Mouse (Mus musculus): ENCODE measurements around the gene Rad51d. TPM values are rescaled to one million over a fixed set of nuclear protein-coding genes. Genes with fewer than 3 reads are reported as not detected.

Gene Rad51d
- polyA plus RNA-seq, 1 experiment from 2014 or later: 14.2 TPM

- H3K27ac ChIP-seq (replicated peaks): no peak overlapping the region
- H3K9ac ChIP-seq (replicated peaks): no peak overlapping the region
- no peaks in the 10 kb centered on the region for H3K27me3 ChIP-seq
- no peaks in the 10 kb centered on the region for H3K36me3 ChIP-seq
- WGBS: 91% methylated on average over 11 of the region's 11 CpGs
- H3K9me3 ChIP-seq: no peaks in the 10 kb centered on the region
- no peak for ATAC-seq (replicated peaks)
- no peak overlapping the region for H3K4me2 ChIP-seq (replicated peaks)
- peaks cover 14% of the 10 kb centered on the region for H3K4me1 ChIP-seq
- no peak overlapping the region for H3K4me3 ChIP-seq
Measured at GRCm38 (mm10) chr11:82910679-82911389, 20.4 kb upstream of the Rad51d start.

DNA sequence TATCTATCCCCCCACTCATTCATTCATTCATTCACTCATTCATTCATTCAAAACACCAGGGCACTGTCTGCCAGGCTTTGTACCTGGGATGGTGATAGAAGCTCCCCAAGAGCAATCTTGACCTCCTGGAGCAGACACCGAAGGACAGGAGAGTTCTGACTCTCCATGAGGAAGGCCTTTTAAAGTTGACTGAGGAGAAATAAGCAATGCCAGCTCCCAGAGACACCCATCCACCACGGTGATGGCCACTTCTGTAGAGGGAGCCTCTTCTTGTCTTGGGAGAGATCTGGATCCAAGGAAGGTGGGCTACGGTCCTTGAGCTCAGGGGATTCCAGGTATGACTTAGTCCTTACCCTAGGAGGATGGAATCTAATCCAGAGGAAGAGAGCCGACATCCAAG lies 19.8 kb upstream of the Rad51d start, which contains the start of gene Unc45b:
Unc45b (plus strand) TSS at position 301 of the 400 bp plus-strand sequence.
- no peaks in the 10 kb centered on the region for H3K9me3 ChIP-seq
- WGBS: 89% methylated on average over 4 of the region's 4 CpGs
- no peak within 1 kb of the TSS for H3K27ac ChIP-seq (replicated peaks)
- H3K4me3 ChIP-seq: no peak within 1 kb of the TSS
- no peak within 1 kb of the TSS for H3K9ac ChIP-seq (replicated peaks)
- ATAC-seq (replicated peaks): no peak
- peaks cover 4% of the 10 kb centered on the region; the same call in 1 of the 2 replicates for H3K36me3 ChIP-seq
- no peak within 1 kb of the TSS for H3K4me2 ChIP-seq (replicated peaks)
- H3K27me3 ChIP-seq: no peaks in the 10 kb centered on the region
- H3K4me1 ChIP-seq: peaks cover 14% of the 10 kb centered on the region

- Histone ChIP-seq H3K27me3 (no peaks in the 10 kb centered on the region), H3K36me3 (peaks cover 20% of the 10 kb centered on the region), H3K9me3 (no peaks in the 10 kb centered on the region), H3K27ac (replicated peaks) (no peak overlapping the region), H3K4me2 (replicated peaks) (peak overlapping the region; percentile 61), H3K4me1 (peaks cover 14% of the 10 kb centered on the region), H3K4me3 (peak overlapping the region; percentile 90), H3K9ac (replicated peaks) (peak overlapping the region; percentile 82; the same call in 1 of the 2 replicates)
- peak; percentile 46 for ATAC-seq (replicated peaks)
- 59% methylated on average over 10 of the region's 10 CpGs for WGBS
Measured at GRCm38 (mm10) chr11:82908608-82908989, 18.2 kb upstream of the Rad51d start.

- Histone ChIP-seq H3K4me1 (peaks cover 14% of the 10 kb centered on the region), H3K4me2 (replicated peaks) (peak within 1 kb of the TSS; percentile 61), H3K9ac (replicated peaks) (peak within 1 kb of the TSS; percentile 82), H3K4me3 (peak within 1 kb of the TSS; percentile 90), H3K27ac (replicated peaks) (no peak within 1 kb of the TSS; the same call in 1 of the 2 replicates), H3K36me3 (peaks cover 26% of the 10 kb centered on the region), H3K27me3 (no peaks in the 10 kb centered on the region), H3K9me3 (no peaks in the 10 kb centered on the region)
- ATAC-seq (replicated peaks): peak; percentile 91
- WGBS: 1% methylated on average over 73 of the region's 73 CpGs
Measured at GRCm38 (mm10) chr11:82907651-82908607, 17.5 kb upstream of the Rad51d start, which contains the start of gene Nle1. Nle1 (minus strand) TSS chr11:82908411.

GRCm38 (mm10) chr11:82905816-82906215 lies 15.4 kb upstream of the Rad51d start:
- ATAC-seq (replicated peaks): no peak
- H3K9me3 ChIP-seq: no peaks in the 10 kb centered on the region
- 93% methylated on average over 5 of the region's 5 CpGs for WGBS
- H3K27me3 ChIP-seq: no peaks in the 10 kb centered on the region
- H3K9ac ChIP-seq (replicated peaks): no peak overlapping the region
- no peak overlapping the region for H3K4me2 ChIP-seq (replicated peaks)
- no peak overlapping the region for H3K27ac ChIP-seq (replicated peaks)
- peaks cover 14% of the 10 kb centered on the region for H3K4me1 ChIP-seq
- no peak overlapping the region for H3K4me3 ChIP-seq
- H3K36me3 ChIP-seq: peaks cover 39% of the 10 kb centered on the region

DNA sequence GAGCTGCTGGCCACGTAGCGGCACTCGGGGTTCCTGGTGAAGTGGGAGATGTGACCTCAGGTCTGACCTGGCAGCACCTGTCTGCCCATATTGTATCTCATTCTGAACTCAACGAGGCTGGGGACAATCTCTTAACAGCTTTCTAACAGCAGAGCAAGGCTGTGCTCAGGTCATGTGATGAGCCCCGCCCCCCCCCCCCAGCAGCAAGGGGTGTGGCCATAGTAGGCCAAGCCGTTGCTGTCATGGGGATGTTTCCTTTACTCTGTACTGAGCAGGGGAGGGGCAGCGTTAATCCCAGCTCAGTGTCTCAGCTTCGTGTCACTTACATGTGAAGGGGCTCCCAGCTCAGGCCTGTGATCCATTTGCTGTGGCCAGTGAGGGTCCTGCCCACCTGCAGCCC lies 14.5 kb upstream of the Rad51d start:
- Histone ChIP-seq H3K27me3 (no peaks in the 10 kb centered on the region), H3K4me1 (peaks cover 14% of the 10 kb centered on the region), H3K36me3 (peaks cover 48% of the 10 kb centered on the region), H3K9me3 (no peaks in the 10 kb centered on the region), H3K4me2 (replicated peaks) (no peak overlapping the region), H3K9ac (replicated peaks) (no peak overlapping the region), H3K4me3 (no peak overlapping the region), H3K27ac (replicated peaks) (no peak overlapping the region)
- 71% methylated on average over 8 of the region's 8 CpGs for WGBS
- no peak for ATAC-seq (replicated peaks)

- Histone ChIP-seq H3K9ac (replicated peaks) (no peak overlapping the region), H3K4me1 (no peaks in the 10 kb centered on the region), H3K9me3 (no peaks in the 10 kb centered on the region), H3K4me2 (replicated peaks) (no peak overlapping the region), H3K27me3 (no peaks in the 10 kb centered on the region), H3K36me3 (peaks cover 58% of the 10 kb centered on the region), H3K27ac (replicated peaks) (no peak overlapping the region), H3K4me3 (no peak overlapping the region)
- 94% methylated on average over 20 of the region's 20 CpGs for WGBS
- ATAC-seq (replicated peaks): no peak
Measured at GRCm38 (mm10) chr11:82901606-82902310, 11.3 kb upstream of the Rad51d start.

- Histone ChIP-seq H3K9me3 (no peaks in the 10 kb centered on the region), H3K4me1 (no peaks in the 10 kb centered on the region), H3K4me2 (replicated peaks) (no peak overlapping the region), H3K27me3 (no peaks in the 10 kb centered on the region), H3K4me3 (no peak overlapping the region), H3K27ac (replicated peaks) (no peak overlapping the region), H3K36me3 (peaks cover 49% of the 10 kb centered on the region), H3K9ac (replicated peaks) (no peak overlapping the region)
- 96% methylated on average over 5 of the region's 5 CpGs for WGBS
- no peak for ATAC-seq (replicated peaks)
Measured at GRCm38 (mm10) chr11:82899720-82900119, 9.3 kb upstream of the Rad51d start.

DNA sequence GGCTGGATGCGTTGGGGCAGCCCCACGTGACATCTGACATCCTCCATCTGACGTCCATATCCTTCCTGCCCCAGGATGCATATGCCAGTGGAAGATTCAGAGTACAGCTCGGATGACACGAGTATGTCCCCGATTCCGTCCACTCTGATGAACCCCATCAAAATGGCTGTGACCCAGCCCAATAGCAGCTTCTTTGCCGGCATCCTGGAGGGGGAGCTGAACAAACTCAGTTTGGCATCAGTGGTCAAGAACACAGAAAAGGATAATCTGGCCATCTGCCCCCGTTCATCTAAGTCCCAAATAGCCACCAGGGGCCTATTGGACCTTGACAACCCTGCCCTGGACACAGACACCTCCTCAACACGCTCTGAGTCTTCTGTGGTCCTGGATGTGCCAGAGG lies 7.1 kb upstream of the Rad51d start:
- WGBS: 92% methylated on average over 10 of the region's 10 CpGs
- no peaks in the 10 kb centered on the region for H3K27me3 ChIP-seq
- no peak overlapping the region for H3K27ac ChIP-seq (replicated peaks)
- no peak overlapping the region for H3K4me3 ChIP-seq
- H3K4me2 ChIP-seq (replicated peaks): no peak overlapping the region
- peaks cover 27% of the 10 kb centered on the region for H3K36me3 ChIP-seq
- no peaks in the 10 kb centered on the region for H3K4me1 ChIP-seq
- H3K9ac ChIP-seq (replicated peaks): no peak overlapping the region
- no peak for ATAC-seq (replicated peaks)
- no peaks in the 10 kb centered on the region for H3K9me3 ChIP-seq

DNA sequence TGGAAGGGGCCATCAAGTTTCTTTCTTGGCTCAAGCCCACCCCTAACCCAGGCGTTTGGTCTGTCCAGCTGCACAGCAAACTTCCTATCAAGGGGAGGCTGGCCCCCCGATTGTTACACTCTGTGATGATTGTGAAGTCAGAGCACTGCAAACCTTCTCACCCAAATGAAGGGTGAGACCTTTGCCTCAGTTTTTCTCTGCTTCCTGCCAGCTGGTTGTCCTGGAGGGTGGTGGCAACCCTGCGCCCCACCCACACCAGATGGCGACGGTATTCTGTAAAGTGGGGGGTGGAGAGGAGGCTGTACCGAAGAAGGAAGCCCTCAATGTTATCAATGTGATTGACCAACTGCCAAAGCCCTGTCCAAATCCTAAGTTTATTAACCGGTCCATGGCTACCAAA lies 1.5 kb upstream of the Rad51d start, which contains the start of gene Fndc8:
Fndc8 (plus strand) TSS at position 189 of the 400 bp plus-strand sequence.
- no peak for ATAC-seq (replicated peaks)
- H3K4me2 ChIP-seq (replicated peaks): no peak within 1 kb of the TSS

DNA sequence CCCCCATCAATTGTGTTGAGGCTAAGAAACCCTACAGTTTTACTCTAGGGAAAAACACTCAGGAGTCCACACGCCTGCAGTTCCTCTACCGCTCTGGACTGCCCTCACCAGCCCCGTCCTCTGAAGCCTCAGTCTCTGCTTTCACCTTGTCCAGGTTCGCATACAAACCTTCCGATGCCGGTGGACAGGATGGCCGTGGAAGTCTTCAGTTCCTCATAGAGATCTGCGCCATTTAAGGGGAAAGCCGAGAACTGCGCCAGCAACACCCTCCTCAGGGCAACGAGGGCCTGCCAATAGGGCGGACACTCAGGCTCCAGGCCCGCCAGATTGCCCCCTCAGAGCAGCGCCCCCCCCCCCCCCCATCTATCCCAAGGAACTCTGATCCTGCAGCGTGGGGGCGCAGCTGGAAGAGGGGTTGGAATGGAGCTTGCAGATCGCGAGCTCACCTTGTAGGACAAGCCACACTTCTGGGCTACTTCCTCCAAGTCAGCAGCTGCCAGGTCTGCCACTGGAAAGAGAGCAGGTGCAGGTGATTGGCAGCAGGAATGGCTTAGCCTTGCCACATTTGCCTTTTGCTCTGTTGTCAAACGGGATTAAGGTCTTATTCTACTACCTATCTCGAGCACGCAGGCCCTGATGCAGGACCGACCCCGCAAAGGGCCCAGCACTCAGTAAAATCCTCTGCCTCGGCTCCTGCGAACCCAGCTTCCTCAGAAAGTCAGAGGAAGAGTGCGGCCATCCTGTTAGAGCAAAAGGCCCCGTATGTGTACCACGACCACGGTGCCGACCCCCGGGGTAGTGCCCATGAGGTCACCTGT lies 681 bp downstream of the Rad51d start:
- Histone ChIP-seq H3K9ac (replicated peaks) (peak overlapping the region; percentile 84), H3K36me3 (no peaks in the 10 kb centered on the region), H3K4me2 (replicated peaks) (peak overlapping the region; percentile 94), H3K27me3 (peaks cover 7% of the 10 kb centered on the region; the same call in 1 of the 2 replicates), H3K27ac (replicated peaks) (peak overlapping the region; percentile 69), H3K9me3 (no peaks in the 10 kb centered on the region), H3K4me1 (peaks cover 23% of the 10 kb centered on the region), H3K4me3 (peak overlapping the region; percentile 87)
- WGBS: 5% methylated on average over 31 of the region's 31 CpGs
- ATAC-seq (replicated peaks): peak; percentile 59

More for the DNA sequence above, 1.5 kb upstream of the Rad51d start, which contains the start of gene Fndc8:
- Histone ChIP-seq H3K9ac (replicated peaks) (no peak within 1 kb of the TSS; the same call in 1 of the 2 replicates), H3K27me3 (peaks cover 7% of the 10 kb centered on the region; the same call in 1 of the 2 replicates), H3K4me1 (peaks cover 23% of the 10 kb centered on the region), H3K4me3 (no peak within 1 kb of the TSS), H3K27ac (replicated peaks) (no peak within 1 kb of the TSS), H3K36me3 (no peaks in the 10 kb centered on the region), H3K9me3 (no peaks in the 10 kb centered on the region)
- 61% methylated on average over 7 of the region's 7 CpGs for whole genome bisulfite sequencing

Data from forebrain, embryonic 15.5 days (tissue).